Mouse (Mus musculus): ENCODE data around the gene Atg101. TPM values are rescaled to one million over a fixed set of nuclear protein-coding genes. Genes with fewer than 3 reads are reported as not detected.
"Not testable (repeated sequence)": the region's sequence is repeated elsewhere in the genome, so short reads cannot be mapped to it uniquely, and the experiment has no call there.

The Atg101 gene
- polyA plus RNA-seq, 1 experiment from 2014 or later: 64.1 TPM

DNA sequence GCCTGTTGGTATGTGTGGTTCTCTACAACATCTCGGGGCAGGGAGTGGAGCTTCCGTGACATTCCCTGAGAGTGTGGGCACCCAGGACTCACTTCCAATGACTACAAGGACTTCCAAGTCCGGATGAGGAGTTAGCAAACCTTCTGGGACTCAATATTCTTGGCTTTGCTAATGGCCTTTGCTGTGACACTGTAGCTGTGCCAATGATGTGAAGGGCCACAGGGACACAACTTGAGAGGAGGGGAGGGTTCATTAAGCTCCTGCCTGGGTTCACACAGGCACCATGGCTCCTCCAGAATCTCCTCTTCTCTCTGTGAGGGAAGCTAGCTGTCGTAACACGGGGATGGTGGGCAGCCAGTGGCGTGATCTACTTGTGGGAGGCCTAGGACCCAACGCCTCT is 38.6 kb downstream of the Atg101 start:
- no peak overlapping the region for H3K4me3 ChIP-seq (ENCODE audit: low read depth, low read length)
- peaks cover 19% of the 10 kb centered on the region; the same call in 1 of the 2 replicates for H3K4me1 ChIP-seq (ENCODE audit: control insufficient read depth, insufficient read depth, low read length)
- no peak for ATAC-seq (ENCODE audit: insufficient number of reproducible peaks, insufficient read depth, low FRiP score, low read depth)
- whole genome bisulfite sequencing: 90% methylated on average over 7 of the region's 7 CpGs
- no peaks in the 10 kb centered on the region for H3K9me3 ChIP-seq (ENCODE audit: control insufficient read depth, low read depth, low read length)
- H3K4me2 ChIP-seq (replicated peaks; ENCODE audit: low read depth, low read length): no peak overlapping the region
- no peaks in the 10 kb centered on the region for H3K36me3 ChIP-seq (ENCODE audit: control insufficient read depth, insufficient read depth, low read length)
- H3K9ac ChIP-seq (replicated peaks; ENCODE audit: low read depth, low read length): no peak overlapping the region
- no peak overlapping the region for H3K27ac ChIP-seq (ENCODE audit: low read length)
- H3K27me3 ChIP-seq (ENCODE audit: control insufficient read depth, insufficient read depth, low read length): no peaks in the 10 kb centered on the region

DNA sequence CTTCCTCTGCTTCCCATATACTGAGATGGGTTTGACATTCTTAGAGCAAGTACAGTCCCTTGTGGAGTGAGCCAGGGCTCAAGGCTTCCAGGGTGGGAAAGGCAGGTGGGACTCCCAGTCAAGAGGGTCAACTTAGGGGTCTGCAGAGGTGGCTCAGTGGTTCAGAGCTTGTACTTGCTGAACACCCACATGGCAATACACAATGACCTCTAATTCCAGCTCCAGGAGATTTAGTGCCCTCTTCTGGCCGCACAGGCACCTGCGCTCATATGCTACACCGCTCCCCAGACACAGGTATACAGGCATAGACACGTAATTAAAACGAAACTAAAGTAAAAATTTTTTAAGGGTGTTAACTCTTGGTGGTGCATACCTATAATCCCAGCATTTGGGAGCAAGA is 39.4 kb downstream of the Atg101 start:
- ATAC-seq (ENCODE audit: insufficient number of reproducible peaks, insufficient read depth, low FRiP score, low read depth): no peak
- Histone ChIP-seq H3K36me3 (ENCODE audit: control insufficient read depth, insufficient read depth, low read length) (no peaks in the 10 kb centered on the region), H3K9ac (replicated peaks; ENCODE audit: low read depth, low read length) (no peak overlapping the region), H3K4me1 (ENCODE audit: control insufficient read depth, insufficient read depth, low read length) (peaks cover 22% of the 10 kb centered on the region; the same call in 1 of the 2 replicates), H3K9me3 (ENCODE audit: control insufficient read depth, low read depth, low read length) (no peaks in the 10 kb centered on the region), H3K27me3 (ENCODE audit: control insufficient read depth, insufficient read depth, low read length) (no peaks in the 10 kb centered on the region), H3K27ac (ENCODE audit: low read length) (no peak overlapping the region), H3K4me2 (replicated peaks; ENCODE audit: low read depth, low read length) (no peak overlapping the region), H3K4me3 (ENCODE audit: low read depth, low read length) (no peak overlapping the region)
- 94% methylated on average over 5 of the region's 5 CpGs for WGBS

DNA sequence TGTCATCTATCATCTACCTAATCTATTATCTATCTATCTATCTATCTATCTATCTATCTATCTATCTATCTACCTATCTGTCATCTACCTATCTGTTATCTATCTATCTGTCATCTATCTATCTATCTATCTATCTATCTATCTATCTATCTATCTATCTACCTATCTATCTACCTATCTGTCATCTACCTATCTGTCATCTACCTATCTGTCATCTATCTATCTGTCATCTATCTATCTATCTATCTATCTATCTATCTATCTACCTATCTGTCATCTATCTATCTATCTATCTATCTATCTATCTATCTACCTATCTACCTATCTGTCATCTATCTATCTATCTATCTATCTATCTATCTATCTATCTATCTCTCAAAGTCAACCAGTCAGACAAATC is 40.3 kb downstream of the Atg101 start:
- H3K4me3 ChIP-seq (ENCODE audit: low read depth, low read length); H3K4me2 ChIP-seq (replicated peaks; ENCODE audit: low read depth, low read length); H3K9ac ChIP-seq (replicated peaks; ENCODE audit: low read depth, low read length); H3K27ac ChIP-seq (ENCODE audit: low read length); H3K27me3 ChIP-seq (ENCODE audit: control insufficient read depth, insufficient read depth, low read length); ATAC-seq (ENCODE audit: insufficient number of reproducible peaks, insufficient read depth, low FRiP score, low read depth); H3K36me3 ChIP-seq (ENCODE audit: control insufficient read depth, insufficient read depth, low read length); H3K9me3 ChIP-seq (ENCODE audit: control insufficient read depth, low read depth, low read length): not testable (repeated sequence)
- H3K4me1 ChIP-seq (ENCODE audit: control insufficient read depth, insufficient read depth, low read length): peaks cover 18% of the 10 kb centered on the region; the same call in 1 of the 2 replicates

DNA sequence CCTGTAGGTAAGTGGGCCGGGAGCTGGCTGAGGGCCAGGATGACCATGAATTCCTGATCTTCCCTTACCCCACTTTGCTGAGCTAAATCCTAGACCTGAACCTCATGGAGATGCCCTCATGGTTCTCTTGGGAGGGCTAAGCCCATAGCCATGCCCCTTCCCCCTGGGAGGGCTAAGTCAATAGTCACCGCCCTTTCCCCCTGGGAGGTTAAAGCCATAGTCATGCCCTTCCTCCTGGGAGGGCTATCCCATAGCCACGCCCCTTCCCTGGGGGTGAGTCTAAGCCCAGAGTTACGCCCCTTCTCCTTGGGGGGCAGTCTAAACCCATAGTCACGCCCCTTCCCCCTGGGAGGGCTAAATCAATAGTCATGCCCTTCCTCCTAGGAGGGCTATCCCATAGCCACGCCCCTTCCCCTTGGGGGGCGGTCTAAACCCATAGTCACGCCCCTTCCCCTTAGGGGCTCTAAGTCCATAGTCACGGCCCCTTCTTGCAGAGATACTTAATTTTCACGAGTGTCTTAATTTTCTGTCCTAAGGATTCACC is 42.0 kb downstream of the Atg101 start:
- H3K36me3 ChIP-seq (ENCODE audit: control insufficient read depth, insufficient read depth, low read length): no peaks in the 10 kb centered on the region
- H3K27ac ChIP-seq (ENCODE audit: low read length): no peak overlapping the region; the same call in 1 of the 2 replicates
- WGBS: 40% methylated on average over 10 of the region's 10 CpGs
- ATAC-seq (ENCODE audit: insufficient number of reproducible peaks, insufficient read depth, low FRiP score, low read depth): no peak; the same call in 1 of the 2 replicates
- H3K9me3 ChIP-seq (ENCODE audit: control insufficient read depth, low read depth, low read length): no peaks in the 10 kb centered on the region
- no peak overlapping the region for H3K4me3 ChIP-seq (ENCODE audit: low read depth, low read length)
- H3K27me3 ChIP-seq (ENCODE audit: control insufficient read depth, insufficient read depth, low read length): no peaks in the 10 kb centered on the region
- H3K4me1 ChIP-seq (ENCODE audit: control insufficient read depth, insufficient read depth, low read length): peaks cover 13% of the 10 kb centered on the region; the same call in 1 of the 2 replicates
- no peak overlapping the region for H3K4me2 ChIP-seq (replicated peaks; ENCODE audit: low read depth, low read length)
- H3K9ac ChIP-seq (replicated peaks; ENCODE audit: low read depth, low read length): no peak overlapping the region

DNA sequence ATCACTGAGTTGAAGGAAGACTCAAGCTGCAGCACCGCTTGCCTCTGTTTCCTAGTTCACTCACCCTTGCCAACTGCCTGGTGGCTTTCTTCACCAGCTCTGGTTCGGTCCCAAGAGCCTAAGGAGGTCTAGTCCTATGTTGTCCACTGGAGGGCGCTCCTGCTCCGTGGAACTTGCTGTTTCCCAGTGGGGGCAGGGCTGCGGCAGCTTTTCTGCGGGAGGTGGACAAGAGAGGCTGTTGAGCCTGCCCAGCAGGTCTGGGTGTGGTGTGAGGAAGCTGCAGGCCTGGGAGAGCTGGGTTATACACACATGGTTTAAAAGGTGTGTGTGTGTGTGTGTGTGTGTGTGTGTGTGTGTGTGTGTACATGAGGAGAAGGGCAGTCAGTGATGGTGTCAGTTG is 43.2 kb downstream of the Atg101 start:
- H3K9me3 ChIP-seq (ENCODE audit: control insufficient read depth, low read depth, low read length): no peaks in the 10 kb centered on the region
- H3K4me1 ChIP-seq (ENCODE audit: control insufficient read depth, insufficient read depth, low read length): peaks cover 8% of the 10 kb centered on the region; the same call in 1 of the 2 replicates
- peak; percentile 82 for ATAC-seq (ENCODE audit: insufficient number of reproducible peaks, insufficient read depth, low FRiP score, low read depth)
- H3K9ac ChIP-seq (replicated peaks; ENCODE audit: low read depth, low read length): no peak overlapping the region
- no peaks in the 10 kb centered on the region for H3K36me3 ChIP-seq (ENCODE audit: control insufficient read depth, insufficient read depth, low read length)
- no peaks in the 10 kb centered on the region for H3K27me3 ChIP-seq (ENCODE audit: control insufficient read depth, insufficient read depth, low read length)
- H3K27ac ChIP-seq (ENCODE audit: low read length): peak overlapping the region; percentile 67; the same call in 1 of the 2 replicates
- WGBS: 8% methylated on average over 6 of the region's 6 CpGs
- no peak overlapping the region for H3K4me2 ChIP-seq (replicated peaks; ENCODE audit: low read depth, low read length)
- no peak overlapping the region for H3K4me3 ChIP-seq (ENCODE audit: low read depth, low read length)

DNA sequence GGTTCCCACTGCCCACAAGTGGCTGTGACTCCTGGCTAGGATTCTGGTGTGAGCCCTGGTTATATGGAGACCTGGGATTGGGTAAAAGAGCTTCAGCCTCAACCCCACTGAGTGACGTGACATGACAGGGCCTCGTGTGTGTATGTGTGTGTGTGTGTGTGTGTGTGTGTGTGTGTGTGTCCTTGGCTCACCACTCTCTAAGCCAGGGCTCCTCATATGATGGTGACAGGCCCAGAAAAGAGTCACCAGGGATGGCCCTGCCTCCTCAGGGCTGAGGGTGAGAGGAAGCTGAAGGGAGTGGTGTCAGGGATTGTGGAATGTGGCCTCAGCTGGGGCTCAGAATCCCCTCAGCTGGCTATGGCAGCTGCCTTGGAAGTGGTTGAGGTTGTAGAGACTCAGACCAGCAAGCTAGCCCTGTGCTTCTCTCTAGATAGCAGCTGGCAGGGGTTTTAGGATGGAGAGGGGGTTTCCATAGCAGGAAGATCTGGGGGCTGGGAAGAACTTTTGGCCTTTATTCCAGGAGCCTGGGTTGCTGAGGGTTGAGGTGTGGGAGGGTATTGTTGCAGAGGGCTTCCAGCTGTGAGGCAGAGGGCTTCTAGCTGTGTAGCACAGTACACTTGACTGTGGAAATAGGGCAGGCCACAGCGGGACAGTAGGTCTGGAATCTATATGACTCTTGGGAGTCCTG is 44.9 kb downstream of the Atg101 start:
- WGBS: 58% methylated on average over 3 of the region's 3 CpGs
- Histone ChIP-seq H3K4me1 (ENCODE audit: control insufficient read depth, insufficient read depth, low read length) (peaks cover 18% of the 10 kb centered on the region; the same call in 1 of the 2 replicates), H3K27ac (ENCODE audit: low read length) (no peak overlapping the region), H3K36me3 (ENCODE audit: control insufficient read depth, insufficient read depth, low read length) (no peaks in the 10 kb centered on the region), H3K27me3 (ENCODE audit: control insufficient read depth, insufficient read depth, low read length) (no peaks in the 10 kb centered on the region), H3K9ac (replicated peaks; ENCODE audit: low read depth, low read length) (no peak overlapping the region), H3K4me2 (replicated peaks; ENCODE audit: low read depth, low read length) (no peak overlapping the region), H3K9me3 (ENCODE audit: control insufficient read depth, low read depth, low read length) (no peaks in the 10 kb centered on the region), H3K4me3 (ENCODE audit: low read depth, low read length) (no peak overlapping the region)
- ATAC-seq (ENCODE audit: insufficient number of reproducible peaks, insufficient read depth, low FRiP score, low read depth): no peak

DNA sequence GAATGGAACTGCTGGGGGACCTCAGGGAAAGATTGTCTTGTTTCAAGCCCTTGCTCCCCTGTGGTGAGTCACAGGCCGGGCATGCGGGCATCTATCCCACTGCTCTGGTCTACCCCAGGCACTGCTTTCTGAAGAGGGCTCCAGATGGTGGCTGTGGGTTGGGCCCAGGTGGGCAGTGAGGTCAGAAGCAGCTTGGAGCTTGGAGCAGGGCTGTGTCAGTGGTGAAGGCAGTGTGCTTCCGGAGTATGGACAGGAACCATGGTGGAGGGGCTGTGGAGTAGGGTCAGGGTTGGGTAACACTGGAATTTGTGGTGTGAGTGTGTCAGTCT is 45.5 kb downstream of the Atg101 start:
- no peak overlapping the region for H3K27ac ChIP-seq (ENCODE audit: low read length)
- H3K4me2 ChIP-seq (replicated peaks; ENCODE audit: low read depth, low read length): no peak overlapping the region
- H3K9me3 ChIP-seq (ENCODE audit: control insufficient read depth, low read depth, low read length): no peaks in the 10 kb centered on the region
- H3K4me3 ChIP-seq (ENCODE audit: low read depth, low read length): no peak overlapping the region
- WGBS: 72% methylated on average over 3 of the region's 3 CpGs
- H3K4me1 ChIP-seq (ENCODE audit: control insufficient read depth, insufficient read depth, low read length): peaks cover 18% of the 10 kb centered on the region; the same call in 1 of the 2 replicates
- H3K9ac ChIP-seq (replicated peaks; ENCODE audit: low read depth, low read length): no peak overlapping the region
- ATAC-seq (ENCODE audit: insufficient number of reproducible peaks, insufficient read depth, low FRiP score, low read depth): no peak
- H3K27me3 ChIP-seq (ENCODE audit: control insufficient read depth, insufficient read depth, low read length): no peaks in the 10 kb centered on the region
- no peaks in the 10 kb centered on the region for H3K36me3 ChIP-seq (ENCODE audit: control insufficient read depth, insufficient read depth, low read length)

DNA sequence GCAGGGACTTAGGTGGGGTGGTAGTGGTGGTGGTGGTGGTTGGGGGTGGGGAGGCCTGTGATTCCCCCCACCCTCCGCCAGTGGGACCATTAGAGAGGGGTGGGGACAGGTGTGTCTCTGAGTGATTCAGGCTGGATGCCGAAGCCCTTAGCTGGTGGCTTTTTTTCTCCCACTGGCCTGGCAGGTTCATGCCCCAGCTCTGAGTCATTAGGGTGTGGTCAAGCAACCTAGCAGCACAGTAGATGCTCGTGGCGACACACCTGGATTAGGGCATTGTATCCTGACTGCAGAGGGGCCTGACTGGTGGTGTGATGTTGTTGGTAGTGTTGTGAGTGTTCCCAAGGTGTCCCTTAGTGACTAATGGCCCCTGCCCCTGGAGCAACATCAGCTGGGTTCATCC is 47.0 kb downstream of the Atg101 start:
- H3K4me1 ChIP-seq (ENCODE audit: control insufficient read depth, insufficient read depth, low read length): peaks cover 18% of the 10 kb centered on the region; the same call in 1 of the 2 replicates
- H3K27ac ChIP-seq (ENCODE audit: low read length): peak overlapping the region; percentile 52; the same call in 1 of the 2 replicates
- no peaks in the 10 kb centered on the region for H3K9me3 ChIP-seq (ENCODE audit: control insufficient read depth, low read depth, low read length)
- peak; percentile 30 for ATAC-seq (ENCODE audit: insufficient number of reproducible peaks, insufficient read depth, low FRiP score, low read depth)
- H3K4me3 ChIP-seq (ENCODE audit: low read depth, low read length): no peak overlapping the region
- H3K9ac ChIP-seq (replicated peaks; ENCODE audit: low read depth, low read length): no peak overlapping the region
- H3K4me2 ChIP-seq (replicated peaks; ENCODE audit: low read depth, low read length): no peak overlapping the region
- no peaks in the 10 kb centered on the region for H3K27me3 ChIP-seq (ENCODE audit: control insufficient read depth, insufficient read depth, low read length)
- WGBS: 72% methylated on average over 4 of the region's 4 CpGs
- no peaks in the 10 kb centered on the region for H3K36me3 ChIP-seq (ENCODE audit: control insufficient read depth, insufficient read depth, low read length)

Measured in stomach, embryonic 14.5 days (tissue).